Mouse (Mus musculus) macrophage (primary cell): ENCODE results near the gene Fam69b. TPM values are rescaled to one million over a fixed set of nuclear protein-coding genes. Genes with fewer than 3 reads are reported as not detected.

ENCODE experiments used
- polyA plus RNA-seq: library from polyadenylated mRNA; stranded (reverse); fragments of 250-400 nt; gene quantifications from 3 replicates; pipeline ENCODE4 v1.2.4, GENCODE M21; 2018; ENCODE audit warnings: inconsistent platforms

Fam69b gene
- polyA plus RNA-seq, 1 experiment from 2014 or later = not detected

Other genes with a start within 250 kb of the Fam69b start
- 6.3 to 12.1 TPM (median 9.3 TPM) in 3 replicates for gene Snapc4, start 247.8 kb upstream of the Fam69b start, polyA plus RNA-seq
- gene Entr1, start 239.1 kb upstream of the Fam69b start, polyA plus RNA-seq = 47.5 to 55.2 TPM (median 47.7 TPM) in 3 replicates
- gene Pmpca, start 239.1 kb upstream of the Fam69b start, polyA plus RNA-seq = 35.0 to 66.1 TPM (median 49.1 TPM) in 3 replicates
- gene Inpp5e, start 219.3 kb upstream of the Fam69b start, polyA plus RNA-seq = 7.1 to 9.4 TPM (median 9.3 TPM) in 3 replicates
- gene Sec16a, start 183.2 kb upstream of the Fam69b start, polyA plus RNA-seq = 37.5 to 46.9 TPM (median 42.2 TPM) in 3 replicates
- gene Notch1, start 111.8 kb upstream of the Fam69b start, polyA plus RNA-seq = 7.4 to 12.5 TPM (median 11.5 TPM) in 3 replicates
- gene Egfl7, start 48.4 kb upstream of the Fam69b start, polyA plus RNA-seq = 0.33 to 1.4 TPM (median 1.2 TPM) in 3 replicates
- gene Gm20532, start 41.8 kb upstream of the Fam69b start, polyA plus RNA-seq = 0.22 TPM in 1 of 3 replicates, not detected in the others
- 26.9 to 35.7 TPM (median 35.5 TPM) in 3 replicates for gene Agpat2, start 24.0 kb upstream of the Fam69b start, polyA plus RNA-seq
- gene Lcn4, start 42.8 kb downstream of the Fam69b start, polyA plus RNA-seq = not detected in 3 replicates
- not detected in 3 replicates for gene Abo, start 236.5 kb downstream of the Fam69b start, polyA plus RNA-seq